Mouse (Mus musculus) embryo, embryonic 10.5 days (tissue): ENCODE data around the gene 4833423E24Rik.
A peak's percentile ranks its signal among the peaks of the same experiment; 100 is the strongest.

Experiments
- DNase-seq: peaks from one replicate; pipeline ENCODE4 v3.0.0-alpha.2; 2015; ENCODE audit warnings: low spot score

Gene 4833423E24Rik

DNA sequence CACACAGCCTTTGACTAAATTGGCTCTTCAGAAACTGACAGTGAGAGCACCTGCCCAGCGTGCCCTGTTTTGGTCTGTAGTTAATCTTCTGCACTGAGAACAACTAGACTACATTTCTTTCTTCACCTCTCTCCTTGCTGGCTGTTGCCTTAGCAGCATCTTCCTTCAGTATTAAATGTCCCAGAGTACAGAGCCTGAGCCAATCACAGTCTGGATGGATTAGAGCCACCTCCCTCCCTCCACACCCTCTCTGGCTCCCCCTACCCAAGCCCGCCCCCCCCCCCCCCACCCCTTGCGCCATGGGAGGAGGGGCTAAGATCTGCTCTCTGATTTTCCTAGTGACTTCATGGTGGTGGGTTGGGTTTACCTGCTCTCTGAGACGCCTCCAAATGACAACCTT lies at the start of gene 4833423E24Rik:
4833423E24Rik (minus strand) TSS at position 146 of the 400 bp plus-strand sequence.
- no peak for DNase-seq

DNA sequence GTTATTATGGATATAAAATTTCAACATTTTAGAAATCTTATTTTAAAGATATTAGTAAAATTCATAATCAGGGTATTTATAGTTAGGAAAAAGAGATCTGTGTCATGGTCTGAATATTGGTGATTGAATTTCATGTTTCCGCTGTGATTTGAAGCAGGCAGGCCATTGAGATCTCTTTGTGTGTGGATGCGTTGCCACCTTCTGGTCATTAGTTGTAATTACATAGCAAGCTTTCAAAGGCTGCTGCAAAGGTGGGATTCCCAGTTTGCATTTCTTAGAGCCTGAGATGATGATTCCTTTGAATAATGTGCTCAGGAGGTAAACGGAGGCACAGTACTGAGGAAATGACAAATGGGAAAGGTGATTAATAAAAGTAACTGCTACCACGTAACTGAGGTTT lies 42.4 kb upstream of the 4833423E24Rik start:
- DNase-seq, result peak; percentile 75

DNA sequence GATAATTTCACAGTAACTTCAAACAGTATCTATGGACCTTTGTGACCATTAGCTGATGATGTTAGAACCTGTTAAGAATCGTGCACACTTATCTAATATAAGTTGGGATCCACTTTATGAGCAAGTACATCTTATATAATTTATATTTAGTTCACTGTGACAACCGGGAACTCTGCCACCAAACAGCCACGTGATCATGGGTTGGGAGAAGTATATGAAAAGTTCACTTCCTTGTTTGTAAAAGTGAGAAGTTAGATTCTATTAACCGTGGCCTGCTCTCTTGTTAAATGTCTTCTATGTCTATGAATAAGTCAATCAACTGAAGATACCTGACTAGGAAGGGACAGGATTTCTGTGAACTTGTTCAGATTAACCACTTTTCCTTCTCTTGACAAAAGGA lies 41.4 kb upstream of the 4833423E24Rik start:
- no peak for DNase-seq

DNA sequence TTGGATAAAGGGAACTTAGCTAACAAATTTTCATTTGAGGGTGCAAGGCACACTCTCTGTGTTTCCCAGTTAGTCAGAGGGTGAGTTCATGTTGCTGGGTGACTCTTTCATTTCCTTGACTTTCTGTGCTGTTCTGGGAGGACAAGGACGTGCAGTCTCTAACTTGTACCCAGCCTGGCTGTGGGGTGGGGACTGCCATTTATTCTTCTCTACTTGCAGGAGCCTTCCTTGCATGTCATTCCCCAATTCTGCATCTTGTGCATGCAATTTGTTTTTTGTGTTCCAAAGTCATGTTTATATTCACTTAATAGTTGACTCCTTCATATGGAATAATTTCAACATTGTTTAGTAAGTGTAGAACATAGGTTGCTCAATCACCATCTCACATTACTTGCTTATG lies 36.0 kb upstream of the 4833423E24Rik start:
- no peak for DNase-seq

DNA sequence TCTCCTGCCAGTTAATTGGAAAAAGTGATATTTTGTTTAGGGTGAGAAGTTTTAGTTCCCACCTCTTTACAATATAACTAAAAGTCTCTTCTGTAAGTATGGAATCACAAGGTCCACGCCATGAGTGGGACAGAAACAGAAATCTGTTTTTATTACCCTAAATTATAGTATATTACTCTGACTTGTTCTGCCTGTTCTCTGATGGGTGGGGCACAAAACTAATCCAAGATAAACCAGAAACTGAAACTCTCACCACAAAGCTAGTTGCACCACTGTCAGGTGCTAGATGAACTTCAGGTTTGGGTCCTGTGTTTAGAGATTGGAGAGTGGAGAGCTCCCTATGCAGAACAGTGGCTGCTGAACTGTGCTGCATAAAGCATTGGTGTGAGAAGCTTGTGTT lies 15.1 kb upstream of the 4833423E24Rik start:
- no peak for DNase-seq

DNA sequence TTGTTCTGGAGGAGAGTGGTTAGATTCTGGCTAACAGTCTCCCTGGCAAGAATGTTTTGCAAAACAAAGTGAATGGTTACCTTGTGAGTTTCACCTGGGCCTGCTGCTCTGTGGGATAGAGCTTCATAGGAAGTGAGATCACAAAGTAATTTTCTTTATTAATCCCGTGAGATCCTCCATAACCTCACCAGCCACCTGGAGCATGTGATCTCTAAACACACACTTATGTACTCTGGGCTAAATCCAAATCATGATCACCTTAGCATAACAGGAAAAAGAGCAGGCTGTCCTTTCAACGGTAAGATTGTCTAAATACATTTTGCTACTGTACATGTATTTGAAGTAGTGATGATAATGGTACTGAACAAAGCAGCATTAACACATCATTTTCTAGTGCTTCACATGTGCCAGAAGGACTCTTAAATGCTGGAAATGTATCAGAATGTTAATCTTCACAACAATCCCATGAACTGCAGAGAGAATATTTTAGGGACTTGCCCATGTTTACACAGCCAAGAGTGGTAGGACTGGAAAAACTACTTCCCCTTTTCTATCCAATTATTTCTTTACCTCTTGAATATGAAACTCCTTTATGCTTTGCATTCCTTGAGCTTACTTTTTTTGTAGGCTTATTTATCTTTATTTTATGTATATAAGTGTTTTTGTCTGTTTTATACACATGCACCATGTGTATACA lies 13.4 kb upstream of the 4833423E24Rik start:
- no peak for DNase-seq

DNA sequence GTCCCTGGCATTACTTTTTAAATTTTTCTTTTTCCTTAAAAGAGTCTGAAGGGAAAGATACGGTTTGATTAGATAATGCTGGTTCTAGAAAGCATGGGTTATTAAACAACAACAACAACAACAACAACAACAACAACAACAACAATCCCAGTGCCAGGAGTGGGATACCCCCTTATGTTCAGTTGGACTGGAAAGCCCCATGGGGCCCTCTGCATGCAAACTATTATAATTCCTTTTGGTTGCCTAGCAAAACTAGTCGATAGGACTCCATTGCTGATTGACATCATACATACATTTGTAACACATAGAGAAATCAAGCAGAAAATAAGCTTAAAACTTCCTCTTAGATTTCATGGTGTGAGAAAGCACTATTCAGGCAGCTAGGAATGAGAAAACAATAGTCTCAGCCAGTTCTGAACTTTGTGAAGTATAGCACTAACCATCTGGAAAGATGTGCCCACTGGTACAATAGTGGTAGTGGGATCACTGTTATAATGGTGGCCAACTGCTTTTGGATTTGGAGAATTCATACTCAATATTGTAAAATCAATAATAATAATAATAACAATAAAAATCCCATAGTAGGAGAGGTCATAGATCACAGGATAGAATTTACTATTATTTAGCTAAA lies 4.2 kb upstream of the 4833423E24Rik start:
- no peak for DNase-seq

DNA sequence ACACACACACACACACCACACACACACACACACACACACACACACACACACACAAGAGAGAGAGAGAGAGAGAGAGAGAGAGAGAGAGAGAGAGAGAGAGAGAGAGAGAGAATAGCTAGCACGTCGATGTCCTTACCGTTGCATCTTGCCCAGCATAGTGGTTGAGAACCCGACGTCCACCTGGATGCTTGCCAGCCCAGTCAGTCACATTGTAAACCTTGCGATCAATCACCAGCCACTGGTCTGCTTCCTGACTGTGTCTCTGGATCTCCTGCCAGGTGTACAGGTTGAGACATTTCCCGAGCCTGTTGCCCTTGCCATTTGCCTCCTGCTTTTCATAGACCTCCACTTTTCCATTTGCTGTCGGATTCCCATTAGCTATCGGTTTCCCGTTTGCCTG lies 532 bp downstream of the 4833423E24Rik start:
- no peak for DNase-seq

DNA sequence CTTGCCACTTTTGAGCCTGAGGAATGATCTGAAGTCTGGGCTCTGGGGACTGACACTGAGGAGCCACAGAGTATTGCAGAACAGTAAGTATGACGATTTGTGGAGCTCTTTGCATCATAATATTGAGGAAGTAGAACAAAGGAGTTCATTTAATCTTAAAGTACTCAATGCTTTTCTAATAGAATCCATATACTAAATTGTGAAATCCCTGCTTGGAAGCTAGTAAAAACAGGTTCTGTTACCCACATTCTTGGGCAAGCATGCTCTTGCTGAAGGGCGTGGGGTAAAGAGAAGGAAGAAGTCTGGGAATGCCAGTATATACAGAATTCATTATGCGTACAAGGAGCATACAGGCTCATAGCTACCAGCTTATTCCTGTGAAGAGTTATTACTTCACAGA lies 8.4 kb downstream of the 4833423E24Rik start:
- no peak for DNase-seq

DNA sequence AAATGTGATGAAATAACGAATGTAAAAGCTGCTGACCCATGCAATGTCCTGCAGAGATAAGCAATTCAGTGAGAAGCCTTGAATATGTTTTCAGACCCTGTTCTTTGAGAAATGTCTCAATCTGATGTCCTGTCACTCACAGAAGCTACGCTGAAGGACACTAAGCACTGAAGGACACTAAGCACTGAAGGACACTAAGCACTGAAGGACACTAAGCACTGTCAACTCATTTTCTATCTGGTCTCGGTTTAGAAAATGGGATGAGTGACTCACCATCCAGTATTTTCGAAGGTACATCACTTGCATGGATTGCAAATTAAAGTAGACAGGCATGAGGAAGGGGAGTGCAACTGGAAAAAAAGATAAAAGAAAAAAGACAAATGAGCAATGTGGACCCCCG lies 28.4 kb downstream of the 4833423E24Rik start:
- DNase-seq, result no peak

DNA sequence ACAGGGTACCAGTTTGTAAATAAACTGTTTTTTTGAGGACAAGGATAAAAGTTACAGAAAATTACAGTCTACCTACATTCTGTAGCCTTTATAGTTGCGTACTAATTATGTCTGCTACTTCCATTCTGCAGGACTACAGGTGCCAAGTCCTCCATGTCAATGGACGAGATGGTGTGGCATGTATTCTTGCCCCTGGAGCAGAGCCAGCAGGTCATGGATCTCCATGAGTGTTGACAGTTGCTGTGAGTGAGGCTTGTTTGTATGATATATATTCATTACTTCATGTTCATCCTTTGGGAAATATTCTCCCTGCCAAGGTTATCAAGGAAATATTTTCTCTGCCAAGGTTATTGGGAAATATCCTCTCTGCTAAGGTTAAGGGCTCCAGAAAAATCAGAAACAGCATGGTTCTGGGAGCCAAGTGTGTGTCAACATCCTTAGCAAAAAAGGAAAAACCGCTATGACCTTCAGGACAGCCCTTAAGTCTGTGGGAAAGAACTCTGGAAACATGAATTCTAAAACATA lies 52.0 kb downstream of the 4833423E24Rik start:
- DNase-seq, result no peak

DNA sequence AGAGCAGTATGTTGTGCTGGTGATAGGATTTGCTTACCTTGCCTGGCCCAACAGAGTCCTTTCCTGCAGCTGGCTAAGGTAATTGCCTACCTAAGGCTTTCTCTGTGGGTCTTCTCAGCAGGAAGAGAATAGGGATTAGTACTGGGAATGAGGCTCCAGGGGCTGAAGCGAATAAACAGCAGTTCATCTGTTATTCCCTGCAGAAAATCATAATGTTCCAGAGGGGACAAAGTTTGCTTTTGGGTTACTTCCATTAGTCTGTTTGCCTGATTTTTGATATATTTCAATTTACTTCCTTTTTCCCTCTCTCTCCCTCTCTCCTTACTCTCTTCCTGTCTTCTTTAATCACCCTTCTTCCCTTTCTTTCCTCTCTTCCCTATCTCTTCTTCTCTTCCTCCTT lies 75.3 kb downstream of the 4833423E24Rik start, which contains the start of gene Olfr995:
Olfr995 (minus strand) TSS at position 101 of the 400 bp plus-strand sequence.
- DNase-seq, result no peak

DNA sequence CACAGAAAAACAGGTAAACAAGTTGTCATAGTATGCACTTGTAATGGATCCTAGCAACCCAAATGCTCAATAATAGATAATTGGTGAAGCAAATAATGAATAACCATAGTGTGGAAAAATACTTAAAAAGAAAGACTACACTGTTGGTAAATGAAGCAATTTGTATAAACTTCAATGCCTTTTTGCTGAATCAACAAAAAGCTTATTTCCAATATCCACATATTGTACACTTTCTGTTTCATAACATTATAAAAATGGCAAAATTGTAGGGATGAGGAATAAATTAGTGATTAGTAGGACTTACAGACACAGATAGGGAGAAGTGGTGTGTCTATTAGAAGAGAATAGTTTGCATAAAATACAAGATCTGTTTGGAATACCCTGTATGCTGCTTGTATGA lies 76.3 kb downstream of the 4833423E24Rik start:
- no peak for DNase-seq

DNA sequence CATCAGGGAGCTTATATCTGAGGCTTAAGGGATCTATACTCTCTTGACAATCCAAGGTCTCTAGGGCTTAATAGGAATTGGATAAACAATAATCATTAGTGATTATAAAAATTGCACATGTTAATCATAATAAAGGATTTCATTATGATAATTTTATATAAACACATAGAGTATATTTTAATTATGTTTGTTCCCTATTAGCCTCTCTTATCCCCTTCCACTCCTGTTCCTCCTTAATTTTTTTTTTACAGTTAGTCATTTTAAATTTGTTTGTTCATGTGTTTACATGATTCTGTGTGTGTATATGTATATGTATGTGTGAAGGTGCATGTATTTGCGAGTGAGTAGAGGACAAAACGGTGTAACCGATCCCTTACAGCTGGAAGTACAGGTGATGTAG lies 82.5 kb downstream of the 4833423E24Rik start, which contains the start of gene Olfr994:
Olfr994 (minus strand) TSS at position 101 of the 400 bp plus-strand sequence.
- no peak for DNase-seq
